Mouse (Mus musculus) heart, embryonic 13.5 days (tissue): Measurements from ENCODE around the gene Mgat5. TPM values are rescaled to one million over a fixed set of nuclear protein-coding genes. Genes with fewer than 3 reads are reported as not detected.
A peak's percentile ranks its signal among the peaks of the same experiment; 100 is the strongest.

Experiments used
- ATAC-seq: fragments of 200-750 bp; cut with Nextera tagmentation; 2 replicates; pipeline ENCODE4 v1.8.0; 2017; ENCODE audit warnings: moderate TSS enrichment; ENCODE audit not compliant: insufficient number of reproducible peaks, low FRiP score, low TSS enrichment; ENCODE audit errors: extremely low read depth
- H3K27ac ChIP-seq: fragments of 300-500 bp; sonication (generic); replicated peaks from 2 replicates; pipeline ENCODE4 v1.5.1; 2015; ENCODE audit warnings: moderate library complexity, mild to moderate bottlenecking, inconsistent platforms
- H3K27me3 ChIP-seq: fragments of 300-500 bp; sonication (generic); replicated peaks from 2 replicates; pipeline ENCODE4 v1.6.1; 2015; ENCODE audit warnings: mild to moderate bottlenecking, inconsistent platforms
- H3K36me3 ChIP-seq: fragments of 300-500 bp; sonication (generic); 2 replicates; pipeline ENCODE4 v1.6.1; 2015; ENCODE audit warnings: mild to moderate bottlenecking, inconsistent platforms
- H3K4me1 ChIP-seq: fragments of 300-500 bp; sonication (generic); 2 replicates; pipeline ENCODE4 v1.6.1; 2015; ENCODE audit warnings: inconsistent platforms
- H3K4me2 ChIP-seq: fragments of 300-500 bp; sonication (generic); 2 replicates; pipeline ENCODE4 v1.6.1; 2015; ENCODE audit warnings: inconsistent platforms, mild to moderate bottlenecking, moderate library complexity
- H3K4me3 ChIP-seq: fragments of 300-500 bp; sonication (generic); 2 replicates; pipeline ENCODE4 v1.5.1; 2015; ENCODE audit warnings: moderate library complexity, mild to moderate bottlenecking, inconsistent platforms
- H3K9ac ChIP-seq: fragments of 300-500 bp; sonication (generic); 2 replicates; pipeline ENCODE4 v1.6.1; 2015; ENCODE audit warnings: inconsistent platforms, mild to moderate bottlenecking, moderate library complexity
- H3K9me3 ChIP-seq: fragments of 300-500 bp; sonication (generic); 2 replicates; pipeline ENCODE4 v1.6.1; 2016; ENCODE audit warnings: inconsistent platforms
- WGBS: fragments of 180-500 bp; shearing (Covaris S2); methylation state at CpG from one replicate; pipeline ENCODE4 v1.1.7; 2015; ENCODE audit warnings: mixed read lengths; 5-methylcytosine and 5-hydroxymethylcytosine counted together
- polyA plus RNA-seq: library from polyadenylated mRNA; unstranded; fragments of >200 nt; fragmentation: Nextera tagmentation; extraction: Ambion mirVana; gene quantifications from 2 replicates; pipeline ENCODE4 v1.2.1, GENCODE M21; 2015

Mgat5 gene
- polyA plus RNA-seq, 1 experiment from 2014 or later: 3.4 TPM

GRCm38 (mm10) chr1:127369538-127369937 is 164.7 kb downstream of the Mgat5 start:
- no peak for ATAC-seq

DNA sequence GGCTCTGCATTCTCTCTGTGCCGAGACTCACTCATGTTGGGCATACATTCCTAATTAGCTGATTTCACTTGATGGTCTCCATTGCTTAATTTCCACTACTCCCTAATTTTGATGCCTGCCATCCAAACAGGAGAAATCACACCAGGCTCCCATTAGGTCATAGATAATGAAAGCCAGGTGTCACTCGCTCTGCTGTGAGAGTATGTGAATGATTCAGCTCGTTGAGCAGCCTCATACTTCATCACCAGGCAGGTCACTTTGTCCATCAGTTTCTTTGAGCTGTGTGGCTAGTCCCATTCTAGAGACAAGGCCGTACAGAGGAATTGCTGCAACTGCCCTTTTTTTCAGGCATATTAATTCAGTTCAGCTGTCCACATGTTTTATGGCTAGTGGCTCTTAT is 167.3 kb downstream of the Mgat5 start:
- H3K36me3 ChIP-seq: peaks cover 19% of the 10 kb centered on the region
- no peak overlapping the region for H3K27ac ChIP-seq
- H3K27me3 ChIP-seq: no peaks in the 10 kb centered on the region
- WGBS: 70% methylated on average over 4 of the region's 4 CpGs
- H3K4me1 ChIP-seq: peaks cover 29% of the 10 kb centered on the region
- no peak overlapping the region for H3K4me3 ChIP-seq
- H3K9me3 ChIP-seq: no peaks in the 10 kb centered on the region
- H3K9ac ChIP-seq: no peak overlapping the region
- no peak overlapping the region for H3K4me2 ChIP-seq
- ATAC-seq: no peak

More at GRCm38 (mm10) chr1:127369538-127369937, 164.7 kb downstream of the Mgat5 start:
- Histone ChIP-seq H3K36me3 (peaks cover 42% of the 10 kb centered on the region), H3K27ac (no peak overlapping the region), H3K4me2 (no peak overlapping the region), H3K9ac (no peak overlapping the region), H3K4me3 (no peak overlapping the region), H3K4me1 (peaks cover 18% of the 10 kb centered on the region), H3K27me3 (no peaks in the 10 kb centered on the region), H3K9me3 (no peaks in the 10 kb centered on the region)
- 74% methylated on average over 5 of the region's 5 CpGs for WGBS

DNA sequence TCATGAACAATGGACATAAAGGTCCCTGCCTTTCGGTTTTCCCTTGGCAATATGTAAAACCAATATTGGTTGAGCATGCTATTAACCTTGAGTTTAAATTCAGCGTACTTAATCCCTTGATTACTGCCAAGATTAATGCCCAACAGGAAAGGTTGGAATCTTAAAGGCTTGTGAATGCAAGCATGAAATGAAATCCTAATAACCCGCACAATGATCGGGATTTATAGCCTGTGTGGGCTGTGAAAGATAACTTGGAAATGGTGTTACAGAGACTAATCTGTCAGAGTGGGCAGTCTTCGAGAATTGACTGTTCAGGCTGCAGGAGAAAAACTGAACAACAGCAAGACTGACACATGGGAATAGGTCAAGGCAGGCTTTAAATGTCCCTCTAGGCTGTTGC is 168.7 kb downstream of the Mgat5 start:
- Histone ChIP-seq H3K4me3 (no peak overlapping the region), H3K36me3 (peaks cover 11% of the 10 kb centered on the region), H3K27ac (no peak overlapping the region), H3K9me3 (no peaks in the 10 kb centered on the region), H3K4me1 (peaks cover 27% of the 10 kb centered on the region), H3K27me3 (no peaks in the 10 kb centered on the region), H3K4me2 (no peak overlapping the region), H3K9ac (no peak overlapping the region)
- no peak for ATAC-seq
- 76% methylated on average over 5 of the region's 5 CpGs for WGBS

DNA sequence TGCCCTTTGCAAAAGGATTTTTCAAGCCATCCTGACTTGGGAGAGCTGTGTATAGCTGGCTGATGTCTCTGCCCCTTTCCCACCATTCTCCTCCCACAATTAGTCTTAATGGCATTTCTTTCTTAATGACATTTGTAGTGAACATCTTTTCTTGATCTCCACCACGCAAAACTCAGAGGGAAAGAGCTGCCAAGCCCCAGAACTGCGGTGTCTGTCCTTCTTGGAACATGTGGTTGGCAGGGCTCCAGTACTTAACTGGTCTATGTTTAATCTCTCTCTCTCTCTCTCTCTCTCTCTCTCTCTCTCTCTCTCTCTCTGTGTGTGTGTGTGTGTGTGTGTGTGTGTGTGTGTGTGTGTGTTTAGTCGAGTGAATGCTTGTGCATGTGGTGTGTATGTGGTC is 169.3 kb downstream of the Mgat5 start:
- Histone ChIP-seq H3K9me3 (no peaks in the 10 kb centered on the region), H3K4me2 (no peak overlapping the region), H3K36me3 (peaks cover 7% of the 10 kb centered on the region), H3K9ac (0 out of 2 replicates have a peak overlapping the region, but pooled peaks have one; percentile 5), H3K27ac (no peak overlapping the region), H3K4me1 (peaks cover 26% of the 10 kb centered on the region), H3K27me3 (0 out of 2 replicates have a peak, but pooled peaks cover 2% of the 10 kb centered on the region), H3K4me3 (no peak overlapping the region)
- WGBS: 54% methylated on average over 3 of the region's 3 CpGs
- ATAC-seq: no peak

- ATAC-seq: no peak
- Histone ChIP-seq H3K27me3 (0 out of 2 replicates have a peak, but pooled peaks cover 2% of the 10 kb centered on the region), H3K4me2 (no peak overlapping the region), H3K4me3 (no peak overlapping the region), H3K9ac (no peak overlapping the region), H3K36me3 (peaks cover 12% of the 10 kb centered on the region), H3K27ac (no peak overlapping the region), H3K4me1 (peaks cover 15% of the 10 kb centered on the region), H3K9me3 (no peaks in the 10 kb centered on the region)
- WGBS: 52% methylated on average over 3 of the region's 4 CpGs
Measured at GRCm38 (mm10) chr1:127380140-127380539, 175.3 kb downstream of the Mgat5 start.

DNA sequence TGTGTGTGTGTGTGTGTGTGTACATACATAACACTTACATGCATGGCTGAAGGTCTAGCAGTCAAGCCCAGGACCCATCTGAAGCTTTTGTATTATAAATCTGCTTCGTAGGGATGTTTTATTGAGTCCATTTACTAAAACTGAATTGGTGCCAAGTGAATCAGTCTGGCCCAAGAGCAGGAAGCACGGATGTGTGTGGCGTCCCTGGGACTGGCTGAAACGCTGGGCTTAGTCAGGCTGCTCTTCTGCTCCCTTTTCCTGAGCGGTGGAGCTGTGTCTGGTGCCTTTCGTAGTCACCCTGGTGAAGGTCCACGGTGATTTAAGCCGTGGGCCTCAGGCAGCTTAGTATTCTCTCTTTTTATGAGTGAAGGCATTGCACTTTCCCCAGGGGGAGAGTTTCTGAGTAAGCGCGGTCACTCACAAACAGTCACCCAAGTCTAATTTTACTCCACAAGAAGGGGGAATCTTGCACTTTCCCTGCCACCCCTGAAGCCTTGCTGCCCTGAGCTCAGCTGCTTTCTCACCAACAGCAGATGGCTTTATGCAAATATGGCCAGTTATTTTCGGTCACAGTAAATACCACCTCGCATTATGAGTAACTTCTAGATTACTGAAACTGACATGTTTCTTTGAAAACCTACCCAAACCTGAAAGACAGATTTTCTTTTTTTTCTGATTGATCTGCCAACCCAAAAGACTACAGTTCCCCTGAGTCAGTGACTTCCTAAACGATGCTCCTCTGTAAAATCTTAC is 176.1 kb downstream of the Mgat5 start:
- Histone ChIP-seq H3K4me2 (no peak overlapping the region), H3K36me3 (peaks cover 14% of the 10 kb centered on the region), H3K27me3 (0 out of 2 replicates have a peak, but pooled peaks cover 2% of the 10 kb centered on the region), H3K9ac (no peak overlapping the region), H3K4me3 (no peak overlapping the region), H3K4me1 (peaks cover 15% of the 10 kb centered on the region), H3K27ac (0 out of 2 replicates have a peak overlapping the region, but pooled peaks have one; percentile 21), H3K9me3 (no peaks in the 10 kb centered on the region)
- ATAC-seq: no peak
- WGBS: 61% methylated on average over 13 of the region's 13 CpGs

- H3K27me3 ChIP-seq: 0 out of 2 replicates have a peak, but pooled peaks cover 2% of the 10 kb centered on the region
- H3K27ac ChIP-seq: no peak overlapping the region
- H3K36me3 ChIP-seq: peaks cover 33% of the 10 kb centered on the region
- peaks cover 7% of the 10 kb centered on the region for H3K4me1 ChIP-seq
- H3K9me3 ChIP-seq: no peaks in the 10 kb centered on the region
- no peak for ATAC-seq
- no peak overlapping the region for H3K4me2 ChIP-seq
- H3K4me3 ChIP-seq: no peak overlapping the region
- H3K9ac ChIP-seq: no peak overlapping the region
- 87% methylated on average over 7 of the region's 7 CpGs for WGBS
Measured at GRCm38 (mm10) chr1:127383071-127383470, 178.3 kb downstream of the Mgat5 start.

GRCm38 (mm10) chr1:127387226-127387625 is 182.4 kb downstream of the Mgat5 start:
- Histone ChIP-seq H3K9ac (no peak overlapping the region), H3K36me3 (peaks cover 70% of the 10 kb centered on the region), H3K27me3 (no peaks in the 10 kb centered on the region), H3K27ac (no peak overlapping the region), H3K4me3 (no peak overlapping the region), H3K4me1 (no peaks in the 10 kb centered on the region), H3K4me2 (no peak overlapping the region), H3K9me3 (0 out of 2 replicates have a peak, but pooled peaks cover 6% of the 10 kb centered on the region)
- no peak for ATAC-seq
- WGBS: 82% methylated on average over 7 of the region's 7 CpGs

- Histone ChIP-seq H3K36me3 (peaks cover 74% of the 10 kb centered on the region), H3K27ac (no peak overlapping the region), H3K4me3 (no peak overlapping the region), H3K9me3 (0 out of 2 replicates have a peak, but pooled peaks cover 6% of the 10 kb centered on the region), H3K9ac (no peak overlapping the region), H3K4me1 (no peaks in the 10 kb centered on the region), H3K27me3 (no peaks in the 10 kb centered on the region), H3K4me2 (no peak overlapping the region)
- ATAC-seq: no peak
- WGBS: 87% methylated on average over 9 of the region's 9 CpGs
Measured at GRCm38 (mm10) chr1:127387661-127388060, 182.8 kb downstream of the Mgat5 start.

- Histone ChIP-seq H3K27ac (no peak overlapping the region), H3K9me3 (0 out of 2 replicates have a peak, but pooled peaks cover 6% of the 10 kb centered on the region), H3K36me3 (peaks cover 68% of the 10 kb centered on the region), H3K4me2 (no peak overlapping the region), H3K27me3 (no peaks in the 10 kb centered on the region), H3K9ac (no peak overlapping the region), H3K4me1 (no peaks in the 10 kb centered on the region), H3K4me3 (no peak overlapping the region)
- WGBS: 84% methylated on average over 2 of the region's 2 CpGs
- ATAC-seq: no peak
Measured at GRCm38 (mm10) chr1:127394716-127395115, 189.9 kb downstream of the Mgat5 start.

DNA sequence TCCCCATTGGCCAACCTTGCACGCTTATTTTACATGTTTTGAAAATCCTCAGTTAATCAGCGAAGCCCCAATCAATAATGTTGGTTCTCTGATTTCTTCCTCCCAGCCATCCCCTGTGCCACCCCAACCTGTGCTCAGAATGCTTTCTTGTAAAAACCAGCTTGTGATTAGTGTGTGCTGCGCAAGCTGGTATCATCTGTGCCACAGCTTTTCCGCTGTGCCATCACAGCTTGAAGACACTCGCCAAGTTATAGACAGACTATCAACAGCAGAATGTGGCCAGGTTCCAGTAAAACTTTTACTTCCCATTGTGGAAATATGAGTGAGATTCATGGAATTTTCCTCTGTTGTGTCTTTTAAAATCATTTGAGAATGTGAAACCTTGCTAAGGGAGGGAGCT is 190.9 kb downstream of the Mgat5 start:
- H3K36me3 ChIP-seq: peaks cover 61% of the 10 kb centered on the region
- H3K27ac ChIP-seq: no peak overlapping the region
- H3K4me3 ChIP-seq: no peak overlapping the region
- 0 out of 2 replicates have a peak, but pooled peaks cover 6% of the 10 kb centered on the region for H3K9me3 ChIP-seq
- no peak for ATAC-seq
- H3K4me1 ChIP-seq: no peaks in the 10 kb centered on the region
- H3K27me3 ChIP-seq: no peaks in the 10 kb centered on the region
- H3K4me2 ChIP-seq: no peak overlapping the region
- WGBS: 84% methylated on average over 5 of the region's 5 CpGs
- no peak overlapping the region for H3K9ac ChIP-seq
